Mouse (Mus musculus): Measurements from ENCODE around the gene Dao.

GRCm38 (mm10) chr5:113980511-113980910 is 23.0 kb upstream of the Dao start:
- no peak for TF ChIP-seq GATA1 (IDR thresholded peaks at IDR 0.05; ENCODE audit: low read length)
- peak; percentile 52; the same call in 1 of the 3 replicates for TF ChIP-seq TAL1 (IDR thresholded peaks at IDR 0.05; ENCODE audit: low read length)
